Mouse (Mus musculus): Measurements from ENCODE around the gene Grap2. TPM values are rescaled to one million over a fixed set of nuclear protein-coding genes. Genes with fewer than 3 reads are reported as not detected.

The Grap2 gene
- polyA plus RNA-seq, 1 experiment from 2014 or later, result 1.1 TPM

- Histone ChIP-seq H3K79me2 (ENCODE audit: inconsistent target) (no peaks in the 10 kb centered on the region), H3K4me3 (ENCODE audit: inconsistent target) (no peak overlapping the region), H3K27ac (no peak overlapping the region), H3K36me3 (ENCODE audit: inconsistent target) (no peaks in the 10 kb centered on the region)
- WGBS (ENCODE audit: missing documents), result 88% methylated on average over 7 of the region's 7 CpGs
Observed at GRCm38 (mm10) chr15:80602487-80602886, 30.1 kb downstream of the Grap2 start.

GRCm38 (mm10) chr15:80604026-80604425 lies 31.6 kb downstream of the Grap2 start:
- WGBS (ENCODE audit: missing documents), result 92% methylated on average over 6 of the region's 6 CpGs
- no peak overlapping the region for H3K4me3 ChIP-seq (ENCODE audit: inconsistent target)
- H3K36me3 ChIP-seq (ENCODE audit: inconsistent target), result no peaks in the 10 kb centered on the region
- no peaks in the 10 kb centered on the region for H3K79me2 ChIP-seq (ENCODE audit: inconsistent target)
- H3K27ac ChIP-seq, result no peak overlapping the region

DNA sequence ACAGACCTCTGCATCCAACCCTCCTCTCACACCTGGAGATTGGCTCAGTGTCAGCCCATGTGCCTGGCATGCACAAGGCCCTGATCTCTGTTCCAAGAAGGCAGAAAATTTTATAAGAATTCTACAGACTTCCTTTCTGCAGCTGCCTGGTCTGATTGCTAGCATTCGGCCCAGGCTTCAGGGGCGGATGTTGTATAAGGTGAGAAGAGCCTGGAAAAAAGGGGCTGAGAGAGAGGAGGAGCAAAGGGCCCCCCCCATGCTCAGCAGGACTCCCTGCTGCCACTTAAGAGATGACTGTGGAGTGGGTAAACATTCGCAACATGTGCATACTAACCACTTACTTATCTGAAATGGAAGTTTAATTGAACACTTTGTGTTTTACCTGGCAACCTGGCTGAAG lies 35.6 kb downstream of the Grap2 start:
- no peaks in the 10 kb centered on the region for H3K79me2 ChIP-seq (ENCODE audit: inconsistent target)
- H3K36me3 ChIP-seq (ENCODE audit: inconsistent target), result no peaks in the 10 kb centered on the region
- WGBS (ENCODE audit: missing documents), result 85% methylated on average over 3 of the region's 3 CpGs
- no peak overlapping the region for H3K27ac ChIP-seq
- no peak overlapping the region for H3K4me3 ChIP-seq (ENCODE audit: inconsistent target)

DNA sequence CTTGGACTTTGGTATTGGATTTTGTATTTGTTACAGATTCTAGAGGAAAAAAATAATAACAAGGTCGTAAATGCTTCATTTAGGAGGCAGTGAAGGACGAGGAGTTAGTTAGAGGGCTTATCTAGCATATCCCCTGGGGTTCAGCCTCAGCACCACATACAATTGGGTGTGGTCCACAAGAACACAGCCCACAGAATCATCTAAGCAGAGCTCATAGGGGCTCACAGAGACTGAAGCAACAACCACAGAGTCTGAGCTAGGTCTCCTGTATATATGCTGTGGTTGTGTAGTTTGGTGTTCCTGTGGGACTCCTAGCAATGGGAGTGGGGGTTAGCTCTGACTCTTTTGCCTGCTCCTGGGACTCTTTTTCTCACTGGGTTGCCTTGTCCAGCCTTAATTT lies 37.9 kb downstream of the Grap2 start:
- no peak overlapping the region for H3K27ac ChIP-seq

DNA sequence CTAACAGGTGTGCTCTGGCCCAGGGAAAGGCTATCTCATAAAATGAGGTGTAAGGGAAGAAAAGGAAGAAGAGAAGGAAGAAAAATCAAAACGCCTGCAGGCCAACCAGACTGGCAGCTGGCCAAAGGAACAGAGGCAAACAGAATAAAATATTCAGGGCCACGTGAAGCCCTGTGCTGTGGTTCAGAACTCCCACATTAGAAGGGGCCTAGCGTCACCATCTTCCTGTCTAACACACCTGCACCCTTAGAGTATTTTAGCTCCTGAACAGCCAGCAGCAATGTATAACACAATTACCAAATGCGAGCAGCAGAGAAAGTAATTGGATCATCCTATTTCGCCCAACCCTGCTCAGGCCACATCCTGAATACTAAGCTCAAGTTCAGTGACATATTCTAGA lies 39.1 kb downstream of the Grap2 start:
- 62% methylated on average over 5 of the region's 5 CpGs for WGBS (ENCODE audit: missing documents)
- Histone ChIP-seq H3K36me3 (ENCODE audit: inconsistent target) (no peaks in the 10 kb centered on the region), H3K4me3 (ENCODE audit: inconsistent target) (no peak overlapping the region), H3K27ac (no peak overlapping the region), H3K79me2 (ENCODE audit: inconsistent target) (no peaks in the 10 kb centered on the region)

More for the DNA sequence above, 37.9 kb downstream of the Grap2 start:
- Histone ChIP-seq H3K4me3 (ENCODE audit: inconsistent target) (no peak overlapping the region), H3K79me2 (ENCODE audit: inconsistent target) (no peaks in the 10 kb centered on the region), H3K36me3 (ENCODE audit: inconsistent target) (no peaks in the 10 kb centered on the region)
- WGBS (ENCODE audit: missing documents), result 86% methylated on average over 2 of the region's 2 CpGs

DNA sequence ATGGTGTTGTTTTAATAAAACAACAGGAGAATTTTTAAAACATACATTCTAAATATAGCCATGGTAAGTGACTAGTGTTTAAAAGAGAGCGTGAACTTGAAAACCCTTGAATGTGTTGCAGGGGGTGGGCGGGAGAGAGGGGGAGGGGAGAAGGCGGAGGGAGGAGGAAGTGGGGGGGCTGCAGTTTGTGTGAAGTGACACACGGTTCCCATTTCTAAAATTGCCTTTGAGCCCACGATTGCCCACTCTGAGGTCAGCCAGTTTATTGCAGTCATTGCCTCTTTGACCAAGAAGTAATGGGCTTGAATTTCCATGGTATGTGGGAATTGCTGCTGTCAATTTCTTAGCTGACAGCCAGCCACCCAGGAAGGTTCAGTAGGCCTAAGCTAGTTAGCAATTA lies 41.5 kb downstream of the Grap2 start:
- no peaks in the 10 kb centered on the region for H3K36me3 ChIP-seq (ENCODE audit: inconsistent target)
- no peak overlapping the region for H3K27ac ChIP-seq
- H3K79me2 ChIP-seq (ENCODE audit: inconsistent target), result no peaks in the 10 kb centered on the region
- H3K4me3 ChIP-seq (ENCODE audit: inconsistent target), result no peak overlapping the region
- WGBS (ENCODE audit: missing documents), result 50% methylated on average over 5 of the region's 5 CpGs

DNA sequence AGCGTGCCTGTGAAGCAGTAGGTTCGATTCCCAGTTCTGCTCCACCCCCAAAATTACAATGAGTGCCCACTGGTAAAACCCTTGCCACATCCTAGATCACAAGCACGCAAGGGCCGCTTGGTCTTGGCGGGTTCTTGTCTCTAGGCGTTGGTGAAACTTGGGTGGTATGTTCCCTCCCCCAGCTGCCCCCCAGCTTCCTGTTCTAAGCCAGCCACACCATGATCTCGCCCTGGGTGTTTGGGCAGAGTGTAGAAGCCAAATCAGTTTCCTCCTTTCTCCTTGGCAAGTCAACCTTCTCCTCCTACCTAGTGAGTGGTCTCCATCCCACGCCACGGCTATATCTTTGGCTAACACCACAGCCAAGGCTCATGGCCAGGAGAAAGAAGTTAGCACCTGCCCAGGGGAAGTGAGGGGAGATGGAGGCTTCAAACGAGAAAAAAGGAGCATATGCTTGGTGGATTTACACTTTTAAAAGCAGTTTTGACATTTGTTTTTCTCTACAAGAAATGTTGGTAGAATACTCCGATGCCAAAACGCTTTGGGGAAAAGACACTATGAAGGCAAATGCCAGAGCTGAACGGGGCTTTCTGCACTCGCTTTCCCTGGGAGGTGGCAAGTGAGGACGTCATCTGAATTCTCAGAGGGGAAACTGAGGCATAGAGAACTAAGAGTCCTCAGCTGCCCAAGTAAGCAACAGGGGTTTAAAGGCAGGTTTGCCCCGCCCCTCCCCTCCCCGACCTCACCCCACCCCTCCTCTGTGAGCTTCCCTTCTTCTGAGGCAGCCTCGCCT lies 42.3 kb downstream of the Grap2 start:
- H3K36me3 ChIP-seq (ENCODE audit: inconsistent target), result no peaks in the 10 kb centered on the region
- H3K79me2 ChIP-seq (ENCODE audit: inconsistent target), result no peaks in the 10 kb centered on the region
- WGBS (ENCODE audit: missing documents), result 36% methylated on average over 15 of the region's 18 CpGs
- H3K27ac ChIP-seq, result no peak overlapping the region
- H3K4me3 ChIP-seq (ENCODE audit: inconsistent target), result no peak overlapping the region

- Histone ChIP-seq H3K79me2 (ENCODE audit: inconsistent target) (no peaks in the 10 kb centered on the region), H3K4me3 (ENCODE audit: inconsistent target) (no peak overlapping the region), H3K27ac (no peak overlapping the region), H3K36me3 (ENCODE audit: inconsistent target) (no peaks in the 10 kb centered on the region)
- 14% methylated on average over 2 of the region's 2 CpGs for WGBS (ENCODE audit: missing documents)
Observed at GRCm38 (mm10) chr15:80615290-80615570, 42.8 kb downstream of the Grap2 start.

DNA sequence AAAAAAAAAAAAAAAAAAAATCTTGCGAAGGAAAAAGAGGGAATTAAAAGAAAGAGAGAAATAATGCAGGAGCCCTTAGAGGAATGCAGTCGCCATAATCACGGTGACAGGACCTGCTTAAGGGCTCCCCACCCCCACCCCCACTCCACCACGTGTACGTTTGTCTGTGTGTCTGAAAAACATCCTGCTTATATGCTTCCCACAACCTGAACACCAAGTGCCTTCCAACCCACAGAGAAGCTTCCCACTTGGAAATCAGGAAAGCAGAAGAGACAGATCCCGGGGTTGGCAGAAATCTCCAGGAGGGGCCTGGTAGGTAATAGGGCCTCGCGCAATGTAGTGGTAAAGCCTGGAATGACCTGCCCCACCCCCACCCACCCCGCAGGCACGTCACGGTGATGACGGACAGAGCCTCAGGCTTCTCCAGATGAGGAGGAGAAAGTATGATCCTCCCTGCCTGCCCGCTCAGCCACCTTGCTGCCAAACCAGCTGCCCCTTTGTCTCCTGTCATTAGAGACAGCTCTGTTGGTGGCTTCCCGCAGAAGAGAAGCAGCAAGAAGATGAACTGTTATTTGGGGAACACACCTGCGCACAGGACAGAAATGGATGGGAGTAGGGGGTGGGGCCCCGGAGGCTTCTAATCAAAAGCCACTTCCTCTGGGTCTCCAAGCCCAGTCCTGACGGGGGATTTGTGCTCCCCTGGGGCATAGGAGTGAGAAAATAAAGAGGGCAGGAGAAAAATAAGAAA lies 43.4 kb downstream of the Grap2 start:
- WGBS (ENCODE audit: missing documents), result 57% methylated on average over 16 of the region's 17 CpGs
- no peak overlapping the region for H3K27ac ChIP-seq
- H3K4me3 ChIP-seq (ENCODE audit: inconsistent target), result no peak overlapping the region
- H3K79me2 ChIP-seq (ENCODE audit: inconsistent target), result no peaks in the 10 kb centered on the region
- H3K36me3 ChIP-seq (ENCODE audit: inconsistent target), result no peaks in the 10 kb centered on the region

GRCm38 (mm10) chr15:80617839-80618238 lies 45.4 kb downstream of the Grap2 start:
- WGBS (ENCODE audit: missing documents), result 65% methylated on average over 2 of the region's 2 CpGs
- Histone ChIP-seq H3K79me2 (ENCODE audit: inconsistent target) (no peaks in the 10 kb centered on the region), H3K27ac (no peak overlapping the region), H3K4me3 (ENCODE audit: inconsistent target) (no peak overlapping the region), H3K36me3 (ENCODE audit: inconsistent target) (no peaks in the 10 kb centered on the region)

DNA sequence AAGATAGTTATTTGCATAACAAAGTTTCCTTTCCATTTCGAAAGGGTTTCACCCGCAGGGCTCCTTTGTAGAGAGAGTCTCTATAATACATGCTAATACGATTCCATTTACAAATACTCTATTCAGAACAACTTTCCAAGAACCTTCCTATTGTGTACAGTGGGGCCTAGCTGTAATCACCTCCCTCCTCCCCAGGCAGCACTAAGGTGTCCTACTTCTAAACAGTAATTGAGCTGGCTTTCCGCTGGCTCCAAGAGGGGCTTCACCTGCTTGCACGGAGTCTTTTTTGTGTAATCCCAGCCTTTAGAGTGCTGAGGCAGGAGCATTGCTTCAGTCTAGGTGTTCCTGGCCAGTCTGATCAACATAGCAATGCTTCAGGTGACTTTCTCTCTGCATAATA lies 46.8 kb downstream of the Grap2 start:
- no peaks in the 10 kb centered on the region for H3K79me2 ChIP-seq (ENCODE audit: inconsistent target)
- no peaks in the 10 kb centered on the region for H3K36me3 ChIP-seq (ENCODE audit: inconsistent target)
- no peak overlapping the region for H3K27ac ChIP-seq
- WGBS (ENCODE audit: missing documents), result 92% methylated on average over 5 of the region's 5 CpGs
- H3K4me3 ChIP-seq (ENCODE audit: inconsistent target), result no peak overlapping the region

DNA sequence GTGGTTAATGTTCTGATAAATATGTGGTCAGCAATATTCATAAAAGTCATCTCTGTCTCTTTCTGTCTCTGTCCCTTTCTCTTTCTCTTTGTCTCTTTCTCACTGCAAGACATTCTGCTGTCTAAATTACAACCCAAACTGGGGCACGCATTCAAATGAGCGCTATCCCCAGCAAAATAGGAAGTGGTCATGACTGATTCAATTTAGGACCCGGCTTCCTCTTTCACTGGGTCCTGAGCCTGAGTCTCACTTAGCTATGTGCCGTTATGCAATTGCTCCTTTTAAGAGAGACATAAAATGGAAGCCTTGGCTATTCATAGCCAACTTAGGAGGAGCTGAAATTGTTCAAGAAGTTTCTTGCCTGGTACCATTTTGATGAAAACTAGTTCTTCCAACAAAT lies 47.4 kb downstream of the Grap2 start:
- H3K27ac ChIP-seq, result no peak overlapping the region
- no peak overlapping the region for H3K4me3 ChIP-seq (ENCODE audit: inconsistent target)
- WGBS (ENCODE audit: missing documents), result 0% methylated on average over 4 of the region's 4 CpGs
- no peaks in the 10 kb centered on the region for H3K36me3 ChIP-seq (ENCODE audit: inconsistent target)
- no peaks in the 10 kb centered on the region for H3K79me2 ChIP-seq (ENCODE audit: inconsistent target)

GRCm38 (mm10) chr15:80620371-80620770 lies 48.0 kb downstream of the Grap2 start:
- Histone ChIP-seq H3K79me2 (ENCODE audit: inconsistent target) (no peaks in the 10 kb centered on the region), H3K36me3 (ENCODE audit: inconsistent target) (no peaks in the 10 kb centered on the region), H3K4me3 (ENCODE audit: inconsistent target) (no peak overlapping the region), H3K27ac (no peak overlapping the region)
- WGBS (ENCODE audit: missing documents), result 88% methylated on average over 8 of the region's 8 CpGs

GRCm38 (mm10) chr15:80623171-80623837 lies 50.9 kb downstream of the Grap2 start:
- H3K79me2 ChIP-seq (ENCODE audit: inconsistent target), result no peaks in the 10 kb centered on the region
- no peak overlapping the region for H3K27ac ChIP-seq
- no peak overlapping the region for H3K4me3 ChIP-seq (ENCODE audit: inconsistent target)
- no peaks in the 10 kb centered on the region for H3K36me3 ChIP-seq (ENCODE audit: inconsistent target)
- WGBS (ENCODE audit: missing documents), result 62% methylated on average over 8 of the region's 8 CpGs

- H3K4me3 ChIP-seq (ENCODE audit: inconsistent target), result no peak overlapping the region
- H3K79me2 ChIP-seq (ENCODE audit: inconsistent target), result no peaks in the 10 kb centered on the region
- no peaks in the 10 kb centered on the region for H3K36me3 ChIP-seq (ENCODE audit: inconsistent target)
- no peak overlapping the region for H3K27ac ChIP-seq
- WGBS (ENCODE audit: missing documents), result 40% methylated on average over 6 of the region's 6 CpGs
Observed at GRCm38 (mm10) chr15:80626472-80626871, 54.1 kb downstream of the Grap2 start.

Measured in macrophage (primary cell).